Comparison of ENCODE assay signal across 8 mouse cellular contexts in genomic region chr9:61705586-61706233, GRCm38 (mm10).
DNase-seq lines count a peak whose midpoint lies in the region; ATAC-seq lines count a peak whose summit lies in the region.
"Had no signal": no experiment of that assay in that cellular context is flagged by ENCODE, and none has a peak within 500 bp of the region (broad histone marks: within the 10 kb centered on the region; RNA-seq: fewer than 3 reads in every experiment).

No protein-coding gene starts in this region.

- H3K27me3 ChIP-seq in midbrain, embryonic 16.5 days (ENCODE audit: control insufficient read depth, insufficient read depth, low read depth, low read length), result 0 out of 2 replicates have a peak, but pooled peaks cover 3% of the 10 kb centered on the region
- 0 out of 2 replicates have a peak, but pooled peaks cover 4% of the 10 kb centered on the region for H3K27me3 ChIP-seq in hindbrain, embryonic 14.5 days (ENCODE audit: control insufficient read depth, insufficient read depth, low read length)

- intact Hi-C loops in left cerebral cortex, postnatal 36 days (cut with DNase I), result no loop called here

- no peak overlapping the region for H3K4me2 ChIP-seq in midbrain, embryonic 16.5 days (ENCODE audit: low read length)
- no peak overlapping the region for H3K4me2 ChIP-seq in hindbrain, embryonic 14.5 days (replicated peaks)
- H3K4me2 ChIP-seq: midbrain, embryonic 12.5 days had no signal

- no peaks in the 10 kb centered on the region for H3K4me1 ChIP-seq in midbrain, embryonic 16.5 days (ENCODE audit: control insufficient read depth, insufficient read depth, low read length)
- no peaks in the 10 kb centered on the region; the same call in 1 of the 2 replicates for H3K4me1 ChIP-seq in hindbrain, embryonic 14.5 days (replicated peaks; ENCODE audit: control insufficient read depth, insufficient read depth, low read length)

- peak; percentile 46 to 52 for DNase-seq in left cerebral cortex, adult 18-20 months (ENCODE audit: low spot score in 2 of 2)
- DNase-seq in left cerebral cortex, adult 11 months (ENCODE audit: low spot score), result no peak
- DNase-seq in frontal cortex, postnatal 14 days (ENCODE audit: low spot score in 2 of 2), result peak; percentile 60 to 63
- DNase-seq in left cerebral cortex, postnatal 36 days (ENCODE audit: low spot score in 2 of 2), result peak; percentile 53 to 63
- DNase-seq in thymus, postnatal 10 days (ENCODE audit: low spot score in 2 of 2), result peak; percentile 59 to 60
- no peak for DNase-seq in hindbrain, embryonic 14.5 days (ENCODE audit: low spot score)

- no peak overlapping the region for H3K27ac ChIP-seq in midbrain, embryonic 16.5 days (ENCODE audit: low read length)
- H3K27ac ChIP-seq in hindbrain, embryonic 14.5 days, result no peak overlapping the region
- H3K27ac ChIP-seq: midbrain, embryonic 12.5 days had no signal

- H3K9ac ChIP-seq in midbrain, embryonic 16.5 days (ENCODE audit: low read depth, low read length), result no peak overlapping the region
- H3K9ac ChIP-seq in hindbrain, embryonic 14.5 days, result no peak overlapping the region
- H3K9ac ChIP-seq: midbrain, embryonic 12.5 days had no signal

- no peak overlapping the region for H3K4me3 ChIP-seq in midbrain, embryonic 16.5 days (ENCODE audit: low read depth, low read length)
- H3K4me3 ChIP-seq in hindbrain, embryonic 14.5 days (replicated peaks; ENCODE audit: low read length), result no peak overlapping the region
- H3K4me3 ChIP-seq: midbrain, embryonic 12.5 days had no signal

- 77% methylated on average over 5 of the region's 5 CpGs for WGBS in midbrain, embryonic 16.5 days
- 85% methylated on average over 5 of the region's 5 CpGs for WGBS in hindbrain, embryonic 14.5 days

- no peak for ATAC-seq in midbrain, embryonic 16.5 days
- no peak for ATAC-seq in hindbrain, embryonic 14.5 days (ENCODE audit: low FRiP score)

- no peaks in the 10 kb centered on the region for H3K36me3 ChIP-seq in midbrain, embryonic 16.5 days (ENCODE audit: control insufficient read depth, insufficient read depth, low read length)
- no peaks in the 10 kb centered on the region for H3K36me3 ChIP-seq in hindbrain, embryonic 14.5 days (replicated peaks; ENCODE audit: control insufficient read depth, insufficient read depth)
- H3K36me3 ChIP-seq: midbrain, embryonic 12.5 days had no signal

- no peaks in the 10 kb centered on the region for H3K9me3 ChIP-seq in midbrain, embryonic 16.5 days (replicated peaks; ENCODE audit: control insufficient read depth, low read length, poor library complexity, severe bottlenecking)
- H3K9me3 ChIP-seq in hindbrain, embryonic 14.5 days (ENCODE audit: control insufficient read depth, low read length), result no peaks in the 10 kb centered on the region
- H3K9me3 ChIP-seq: midbrain, embryonic 12.5 days had no signal

Comparison
In these comparisons a context has a peak if more than half of its experiments do, and no peak if none do; other contexts are left out.
1. DNase-seq: peak in left cerebral cortex, adult 18-20 months (2 of 2), frontal cortex, postnatal 14 days (2 of 2), left cerebral cortex, postnatal 36 days (2 of 2) and thymus, postnatal 10 days (2 of 2); none in left cerebral cortex, adult 11 months (single experiment) and hindbrain, embryonic 14.5 days (single experiment).